In genomic region chr11:109081957-109082356, GRCm38 (mm10) we compare ENCODE assay signal across 34 mouse cellular contexts.
"Had no signal": no experiment of that assay in that cellular context is flagged by ENCODE, and none has a peak within 500 bp of the region (broad histone marks: within the 10 kb centered on the region; RNA-seq: fewer than 3 reads in every experiment).

No protein-coding gene starts in this region.

- H3K27me3 ChIP-seq: heart, embryonic 12.5 days; hindbrain, embryonic 12.5 days; hindbrain, embryonic 13.5 days; hindbrain, embryonic 15.5 days; intestine, embryonic 15.5 days; kidney, embryonic 15.5 days had no signal

- H3K4me1 ChIP-seq: heart, embryonic 10.5 days; heart, embryonic 12.5 days; heart, embryonic 13.5 days; heart, embryonic 15.5 days; hindbrain, embryonic 13.5 days; hindbrain, embryonic 15.5 days; intestine, embryonic 15.5 days had no signal

- DNase-seq: heart, postnatal 10 days; heart, postnatal 14 days; heart, postnatal 4 days; kidney, adult 11 months; kidney, adult 18-20 months; kidney, adult 2 months; kidney, adult 8-10 months; kidney, adult 9 months; kidney, postnatal 10 days; kidney, postnatal 14 days; kidney, postnatal 25 days; kidney, postnatal 36 days; kidney, postnatal 4 days; layer of hippocampus, adult 9-11 months; layer of hippocampus, postnatal 36 days had no signal

- ATAC-seq: hindbrain, embryonic 16.5 days; hindbrain, postnatal 0 days; inflammation-experienced regulatory T-cells, adult 6 months; intestine, embryonic 15.5 days; intestine, embryonic 16.5 days; intestine, postnatal 0 days had no signal

- H3K9ac ChIP-seq: heart, embryonic 12.5 days; heart, embryonic 13.5 days; heart, embryonic 15.5 days; hindbrain, embryonic 12.5 days; hindbrain, embryonic 13.5 days; hindbrain, embryonic 14.5 days; hindbrain, embryonic 15.5 days; intestine, embryonic 15.5 days; kidney, embryonic 15.5 days had no signal

- H3K36me3 ChIP-seq: heart, embryonic 10.5 days; heart, embryonic 12.5 days; heart, embryonic 13.5 days; heart, embryonic 15.5 days; hindbrain, embryonic 10.5 days; hindbrain, embryonic 12.5 days; hindbrain, embryonic 13.5 days; hindbrain, embryonic 15.5 days; intestine, embryonic 15.5 days; kidney, embryonic 15.5 days had no signal

- H3K4me3 ChIP-seq: heart, embryonic 10.5 days; heart, embryonic 12.5 days; heart, embryonic 13.5 days; heart, embryonic 15.5 days; hindbrain, embryonic 10.5 days; hindbrain, embryonic 12.5 days; hindbrain, embryonic 13.5 days; hindbrain, embryonic 15.5 days; intestine, embryonic 15.5 days; kidney, embryonic 15.5 days; layer of hippocampus, adult 2 months had no signal

- H3K27ac ChIP-seq: heart, embryonic 10.5 days; heart, embryonic 13.5 days; heart, embryonic 15.5 days; hindbrain, embryonic 10.5 days; hindbrain, embryonic 12.5 days; hindbrain, embryonic 13.5 days; hindbrain, embryonic 14.5 days; hindbrain, embryonic 15.5 days; hindbrain, postnatal 0 days; intestine, embryonic 15.5 days; kidney, embryonic 15.5 days; kidney, postnatal 0 days; layer of hippocampus, adult 2 months had no signal

- H3K4me2 ChIP-seq: heart, embryonic 11.5 days; heart, embryonic 12.5 days; heart, embryonic 13.5 days; heart, embryonic 15.5 days; hindbrain, embryonic 12.5 days; hindbrain, embryonic 13.5 days; hindbrain, embryonic 14.5 days; hindbrain, embryonic 15.5 days; intestine, embryonic 15.5 days; kidney, embryonic 15.5 days had no signal

- H3K9me3 ChIP-seq: heart, embryonic 10.5 days; heart, embryonic 12.5 days; heart, embryonic 13.5 days; heart, embryonic 15.5 days; hindbrain, embryonic 10.5 days; hindbrain, embryonic 12.5 days; hindbrain, embryonic 13.5 days; hindbrain, embryonic 15.5 days; intestine, embryonic 15.5 days; kidney, embryonic 15.5 days had no signal
